In the genomic region with DNA sequence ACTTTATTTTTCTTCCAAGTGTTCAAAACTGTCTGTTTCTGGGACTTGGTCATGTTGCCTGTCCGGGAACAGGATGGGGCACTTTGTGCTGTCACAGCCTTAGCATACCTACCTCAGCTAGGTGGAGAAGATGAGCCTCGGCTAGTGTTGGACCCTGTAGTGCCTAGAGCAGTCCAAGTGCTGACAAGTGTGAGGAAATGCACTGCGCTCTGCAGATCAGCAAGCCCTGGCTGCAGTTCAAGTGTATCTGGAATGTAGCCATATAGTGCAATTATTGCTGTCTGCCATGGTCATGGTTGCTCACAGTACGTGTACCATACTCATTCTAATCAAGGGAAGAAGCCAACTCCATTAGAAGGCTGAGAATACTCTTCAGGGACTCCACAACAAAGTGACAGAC, we compare ENCODE assay signal across 8 mouse cellular contexts. TPM values are rescaled to one million over a fixed set of nuclear protein-coding genes. Genes with fewer than 3 reads are reported as not detected.
DNase-seq lines count a peak whose midpoint lies in the region; ATAC-seq lines count a peak whose summit lies in the region.

No protein-coding gene starts in this region.

- no peak for DNase-seq in forebrain, embryonic 10.5 days (ENCODE audit: extremely low spot score, low spot score)
- peak; percentile 26 for DNase-seq in ovary, postnatal 36 days (ENCODE audit: low spot score)
- DNase-seq in ovary, postnatal 10 days (ENCODE audit: low spot score): no peak
- DNase-seq in gastrocnemius, postnatal 25 days: peak; percentile 23
- peak; percentile 35 for DNase-seq in layer of hippocampus, adult 9-10 months (ENCODE audit: low spot score)
- no peak for DNase-seq in embryo, embryonic 11 days

- peak; percentile 78 for ATAC-seq in forebrain, embryonic 13.5 days
- ATAC-seq in megakaryocyte-erythroid progenitor cell, adult 5-6 weeks (replicated peaks; ENCODE audit: low FRiP score, low TSS enrichment, poor library complexity, severe bottlenecking): no peak

- peak overlapping the region; percentile 36; the same call in 1 of the 2 replicates for H3K27ac ChIP-seq in forebrain, embryonic 13.5 days
- no peak overlapping the region for H3K27ac ChIP-seq in forebrain, embryonic 10.5 days

- H3K4me1 ChIP-seq in forebrain, embryonic 13.5 days: peaks cover 16% of the 10 kb centered on the region
- no peaks in the 10 kb centered on the region for H3K4me1 ChIP-seq in forebrain, embryonic 10.5 days

- no peak overlapping the region for H3K4me2 ChIP-seq in forebrain, embryonic 13.5 days

- H3K36me3 ChIP-seq in forebrain, embryonic 13.5 days (ENCODE audit: poor library complexity, severe bottlenecking): peaks cover 77% of the 10 kb centered on the region
- H3K36me3 ChIP-seq in forebrain, embryonic 10.5 days (replicated peaks): peaks cover 85% of the 10 kb centered on the region

- WGBS in forebrain, embryonic 13.5 days: 48% methylated on average over 4 of the region's 4 CpGs
- 93% methylated on average over 4 of the region's 4 CpGs for WGBS in forebrain, embryonic 10.5 days

- no peaks in the 10 kb centered on the region for H3K27me3 ChIP-seq in forebrain, embryonic 13.5 days
- no peaks in the 10 kb centered on the region for H3K27me3 ChIP-seq in forebrain, embryonic 10.5 days (ENCODE audit: poor library complexity, severe bottlenecking)

- no peaks in the 10 kb centered on the region for H3K9me3 ChIP-seq in forebrain, embryonic 13.5 days (replicated peaks)
- H3K9me3 ChIP-seq in forebrain, embryonic 10.5 days: no peaks in the 10 kb centered on the region

- no peak overlapping the region for H3K9ac ChIP-seq in forebrain, embryonic 13.5 days

- H3K4me3 ChIP-seq in forebrain, embryonic 13.5 days: no peak overlapping the region
- H3K4me3 ChIP-seq in forebrain, embryonic 10.5 days: no peak overlapping the region

RNA-seq across cellular contexts. Expression of gene Iars2, which starts 44.5 kb away (rescaled TPM):
- 18.0 and 21.0 TPM in 2 replicates for polyA plus RNA-seq in forebrain, embryonic 13.5 days (2015; fragmentation: Nextera tagmentation; extraction: Ambion mirVana)
- polyA plus RNA-seq in forebrain, embryonic 10.5 days (2016; fragmentation: Nextera tagmentation; extraction: Ambion mirVana): 27.7 and 30.6 TPM in 2 replicates
- total RNA-seq in gastrocnemius, postnatal 25 days (2021): 10 to 100 TPM; 33.4 to 38.5 TPM
- 46.5 and 56.5 TPM in 2 replicates for total RNA-seq in megakaryocyte-erythroid progenitor cell, adult 5-6 weeks (2014; fragmentation: Nextera tagmentation)
- total RNA-seq in megakaryocyte-erythroid progenitor cell, adult 5-6 weeks (2017): 81.0 and 95.6 TPM in 2 replicates

RNA-seq across cellular contexts. Expression of gene Bpnt1, which starts 47.2 kb away (rescaled TPM):
- 34.8 and 37.7 TPM in 2 replicates for polyA plus RNA-seq in forebrain, embryonic 13.5 days (2015; fragmentation: Nextera tagmentation; extraction: Ambion mirVana)
- 33.6 and 36.2 TPM in 2 replicates for polyA plus RNA-seq in forebrain, embryonic 10.5 days (2016; fragmentation: Nextera tagmentation; extraction: Ambion mirVana)
- total RNA-seq in gastrocnemius, postnatal 25 days (2021): 10 to 100 TPM; 17.8 to 18.1 TPM
- 8.0 and 10.5 TPM in 2 replicates for total RNA-seq in megakaryocyte-erythroid progenitor cell, adult 5-6 weeks (2014; fragmentation: Nextera tagmentation)
- 14.2 and 21.4 TPM in 2 replicates for total RNA-seq in megakaryocyte-erythroid progenitor cell, adult 5-6 weeks (2017)

Comparison
In these comparisons a context has a peak if more than half of its experiments do, and no peak if none do; other contexts are left out.
1. DNase-seq: peak in ovary, postnatal 36 days (single experiment), gastrocnemius, postnatal 25 days (single experiment) and layer of hippocampus, adult 9-10 months (single experiment); none in forebrain, embryonic 10.5 days (single experiment), ovary, postnatal 10 days (single experiment) and embryo, embryonic 11 days (single experiment).